Comparison of ENCODE assay signal across 8 mouse cellular contexts in genomic region chr9:121313656-121314374, GRCm38 (mm10). TPM values are rescaled to one million over a fixed set of nuclear protein-coding genes. Genes with fewer than 3 reads are reported as not detected.
A peak's percentile ranks its signal among the peaks of the same experiment; 100 is the strongest.
DNase-seq lines count a peak whose midpoint lies in the region; ATAC-seq lines count a peak whose summit lies in the region.

No protein-coding gene starts in this region.

- no peaks in the 10 kb centered on the region for H3K27me3 ChIP-seq in forebrain, embryonic 10.5 days (ENCODE audit: poor library complexity, severe bottlenecking)

- peak overlapping the region; percentile 50 for H3K4me3 ChIP-seq in forebrain, embryonic 10.5 days

- WGBS in forebrain, embryonic 10.5 days, result under 1% methylated on average over 21 of the region's 21 CpGs

- DNase-seq in CD4-positive, CD25-positive, alpha-beta regulatory T cell, adult 2 months (ENCODE audit: low read depth, low spot score), result peak; percentile 68
- DNase-seq in adrenal gland, adult 2 months, result peak; percentile 83
- peak; percentile 89 for DNase-seq in forebrain, embryonic 10.5 days (ENCODE audit: extremely low spot score, low spot score)
- DNase-seq in heart, postnatal 14 days, result peak; percentile 92 to 94
- peak; percentile 85 to 91 for DNase-seq in kidney, postnatal 4 days
- peak; percentile 92 for DNase-seq in lung, postnatal 25 days (ENCODE audit: low spot score)
- peak; percentile 72 for DNase-seq in retina, embryonic 14.5 days (ENCODE audit: low spot score)

- H3K9me3 ChIP-seq in forebrain, embryonic 10.5 days, result peaks cover 3% of the 10 kb centered on the region; the same call in 1 of the 2 replicates

- intact Hi-C loops in heart, postnatal 14 days (cut with DNase I), result loop anchor here (1.0 kb wide), 1 partner anchor 16 kb away; no protein-coding TSS in a partner anchor

- H3K4me1 ChIP-seq in forebrain, embryonic 10.5 days, result peaks cover 98% of the 10 kb centered on the region

- peak overlapping the region; percentile 93 for H3K27ac ChIP-seq in forebrain, embryonic 10.5 days

- H3K36me3 ChIP-seq in forebrain, embryonic 10.5 days (replicated peaks), result peaks cover 21% of the 10 kb centered on the region

- ATAC-seq in erythroid progenitor cell, adult 5-6 weeks (replicated peaks; ENCODE audit: low FRiP score, poor library complexity, severe bottlenecking), result no peak

RNA-seq across cellular contexts. Expression of gene Trak1, which starts 16.5 kb away (rescaled TPM):
- 10 to 100 TPM; 67.8 to 83.7 TPM for total RNA-seq in adrenal gland, adult 2 months (2021)
- polyA plus RNA-seq in adrenal gland, adult 2 months (2012; rRNA removed), result 52.2 and 52.3 TPM in 2 replicates
- 24.7 and 27.4 TPM in 2 replicates for polyA plus RNA-seq in forebrain, embryonic 10.5 days (2016; fragmentation: Nextera tagmentation; extraction: Ambion mirVana)
- total RNA-seq in heart, postnatal 14 days (2021), result 100 to 1,000 TPM; 323 to 335 TPM
- 13.4 and 14.4 TPM in 2 replicates for total RNA-seq in erythroid progenitor cell, adult 5-6 weeks (2015; ENCODE audit: low replicate concordance)
- total RNA-seq in erythroid progenitor cell, adult 5-6 weeks (2017; ENCODE audit: low replicate concordance), result 5.8 and 7.2 TPM in 2 replicates

RNA-seq across cellular contexts. Expression of gene Ulk4, which starts 36.8 kb away (rescaled TPM):
- total RNA-seq in adrenal gland, adult 2 months (2021), result 1 to 10 TPM; 1.5 to 2.0 TPM
- 2.3 and 6.0 TPM in 2 replicates for polyA plus RNA-seq in adrenal gland, adult 2 months (2012; rRNA removed)
- 156 and 164 TPM in 2 replicates for polyA plus RNA-seq in forebrain, embryonic 10.5 days (2016; fragmentation: Nextera tagmentation; extraction: Ambion mirVana)
- 1 to 10 TPM in 1 of 2 experiments, under 1 TPM in 1; 0.49 to 1.0 TPM for total RNA-seq in heart, postnatal 14 days (2021)
- total RNA-seq in erythroid progenitor cell, adult 5-6 weeks (2015; ENCODE audit: low replicate concordance), result 2.5 TPM in 1 of 2 replicates, not detected in the other
- 3.1 TPM in 1 of 2 replicates, not detected in the other for total RNA-seq in erythroid progenitor cell, adult 5-6 weeks (2017; ENCODE audit: low replicate concordance)

Comparison
In these comparisons a context has a peak if more than half of its experiments do, and no peak if none do; other contexts are left out.
1. RNA of gene Trak1, which starts 16.5 kb away (total RNA-seq): 323 to 335 TPM in heart, postnatal 14 days and 67.8 to 83.7 TPM in adrenal gland, adult 2 months; 5.8 to 14.4 TPM in erythroid progenitor cell, adult 5-6 weeks; every median in the first group is over 4 times any median in the second.
2. Peak in every context shown above with its lines, with median percentiles within 50 percentile points of each other: DNase-seq.